Mouse (Mus musculus): ENCODE measurements at regions not wholly inside any gene's neighbourhood (a gene's known extent, or its start where the extent isn't known, plus 50 kb on each side); places are given as distances from the start of the nearest gene placed in this dataset.

DNA sequence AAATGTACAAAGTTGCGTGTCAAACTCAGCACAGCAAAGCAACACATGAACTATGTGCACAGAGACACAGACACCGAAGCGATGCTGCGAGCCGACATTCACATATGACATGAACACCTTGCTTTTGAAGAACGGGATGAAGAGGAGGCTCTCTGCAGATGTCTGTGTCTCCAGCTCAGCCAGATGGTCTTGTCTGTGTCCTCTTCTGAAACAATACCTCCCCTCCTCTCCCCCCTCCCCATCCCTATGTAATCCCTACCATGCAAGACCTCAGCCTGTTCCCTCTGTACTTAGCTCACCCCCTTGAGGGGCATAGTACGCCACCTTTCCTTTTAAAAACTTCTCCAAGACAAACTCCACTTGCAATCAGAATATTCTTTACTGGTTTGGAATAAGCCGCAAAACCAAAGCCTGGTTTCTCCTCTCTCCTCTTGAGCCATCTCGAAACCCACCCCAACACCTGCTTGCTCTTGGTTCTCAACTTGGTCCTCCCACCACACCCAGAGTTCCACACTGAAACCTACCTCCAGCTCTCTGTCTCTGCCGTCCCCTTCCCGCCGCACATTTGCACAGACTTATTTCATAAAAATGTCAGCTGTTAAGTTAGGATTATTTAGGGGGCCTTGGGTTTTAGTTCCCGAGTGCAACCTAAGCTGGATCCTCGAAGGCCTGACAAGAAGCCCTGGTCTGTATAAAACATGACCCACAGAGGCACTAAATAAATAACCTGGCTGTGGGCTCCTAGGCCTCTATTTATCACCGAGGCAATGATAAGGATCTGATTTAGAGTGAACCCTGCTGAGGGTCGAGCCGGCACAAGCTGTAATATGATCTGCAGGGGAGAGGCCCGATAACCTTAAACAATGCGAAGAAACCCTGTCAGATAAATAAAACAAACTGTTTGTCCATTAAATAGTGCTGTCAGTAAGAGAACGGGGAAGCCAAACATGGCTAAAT lies 327.1 kb upstream of the Sall1 start:
- no peak for DNase-seq (ENCODE audit: extremely low spot score, low read depth, low spot score)

DNA sequence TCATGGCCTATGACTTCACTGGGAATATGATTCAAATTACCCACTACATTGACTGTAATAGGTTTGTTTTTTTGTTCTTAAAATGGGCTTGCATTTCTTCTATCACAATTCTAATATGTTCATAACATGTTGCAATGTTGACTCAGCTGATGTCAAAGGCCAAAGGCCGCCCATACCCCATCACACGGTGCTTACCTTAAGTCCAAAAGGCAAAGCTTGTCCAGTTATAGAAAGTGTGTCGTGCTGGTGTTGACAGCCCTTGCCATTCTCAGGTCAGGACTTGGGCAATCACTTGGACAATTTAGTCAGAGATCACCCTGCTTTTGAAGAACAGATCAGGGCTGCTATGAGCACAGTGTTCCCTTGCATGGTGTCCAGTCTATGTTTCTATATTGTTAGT lies 321.5 kb upstream of the Sall1 start:
- no peak for DNase-seq (ENCODE audit: extremely low spot score, low read depth, low spot score)

DNA sequence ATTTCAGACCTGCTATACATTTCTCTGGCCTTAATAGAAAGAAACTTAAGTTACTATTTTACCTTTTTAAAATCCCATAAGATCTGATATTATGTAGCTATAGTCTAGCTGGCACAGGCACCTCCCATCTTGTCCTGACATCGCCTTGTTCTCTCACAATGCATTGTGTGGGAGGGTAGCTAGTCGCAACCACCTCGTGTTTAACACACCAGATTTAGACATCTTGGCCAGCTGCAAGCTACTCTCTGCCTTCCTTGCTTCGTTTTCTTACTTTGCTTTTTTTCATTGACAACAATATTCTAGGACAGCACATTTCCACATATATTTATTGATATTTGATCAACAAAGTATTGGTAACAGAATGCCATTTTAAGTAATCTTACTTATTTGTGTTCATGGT lies 314.4 kb upstream of the Sall1 start:
- DNase-seq (ENCODE audit: extremely low spot score, low read depth, low spot score), result no peak

DNA sequence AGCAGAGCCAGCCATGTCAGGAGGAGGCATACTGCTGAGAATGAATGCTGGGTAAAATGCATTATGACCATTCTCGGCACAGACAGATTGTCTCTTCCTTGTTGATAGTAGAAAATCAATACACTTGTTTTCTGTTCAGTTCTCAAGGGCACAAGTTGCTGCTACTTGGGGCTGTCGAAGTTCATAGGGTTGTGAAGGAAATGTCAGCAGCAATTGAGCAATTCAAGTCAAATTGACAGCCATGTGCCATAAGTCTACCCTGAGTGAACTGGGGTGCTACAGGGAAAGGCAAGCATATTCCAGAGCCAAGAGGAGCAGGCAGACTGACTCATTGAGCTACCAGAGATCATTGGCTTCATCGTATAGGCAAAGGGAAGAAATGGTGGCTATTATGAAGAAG lies 301.6 kb upstream of the Sall1 start:
- DNase-seq (ENCODE audit: extremely low spot score, low read depth, low spot score), result no peak

DNA sequence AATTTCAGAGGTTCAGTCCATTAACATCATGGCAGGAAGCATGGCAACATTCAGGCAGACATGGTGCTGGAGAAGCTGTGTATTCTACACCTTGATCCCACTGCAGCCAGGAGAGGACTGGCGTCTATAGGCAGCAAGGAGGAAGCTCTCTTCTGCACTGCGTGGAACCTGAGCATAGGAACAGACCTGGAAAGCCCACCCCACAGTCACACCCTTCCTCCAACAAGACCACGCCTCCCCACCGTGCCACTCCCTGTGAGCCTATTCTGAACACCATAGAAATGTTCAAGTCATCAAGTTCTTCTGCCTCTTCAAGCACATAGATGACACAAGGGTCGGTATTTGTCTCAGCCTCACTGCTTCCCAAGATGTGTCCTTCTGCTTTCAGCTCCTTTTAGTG lies 297.7 kb upstream of the Sall1 start:
- no peak for DNase-seq (ENCODE audit: extremely low spot score, low read depth, low spot score)

DNA sequence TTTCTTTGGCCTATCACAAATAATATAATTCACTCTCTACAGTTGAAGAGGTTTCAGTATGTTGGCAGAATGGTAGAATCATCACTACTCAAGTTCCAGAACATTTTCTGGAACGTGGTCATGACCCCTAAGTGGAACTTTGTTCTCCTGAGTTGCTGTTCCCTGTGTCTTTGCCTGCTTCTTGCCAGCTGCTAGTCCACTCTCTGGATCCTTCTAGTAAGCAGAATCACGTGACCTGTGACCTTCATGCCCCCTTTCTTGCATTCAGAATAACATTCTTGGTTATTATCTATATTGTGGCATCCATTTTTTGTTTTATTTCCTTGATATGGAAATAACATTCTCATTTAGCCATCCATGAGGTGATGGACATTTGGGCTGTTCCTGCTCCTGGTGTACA lies 291.5 kb upstream of the Sall1 start:
- no peak for DNase-seq (ENCODE audit: extremely low spot score, low read depth, low spot score)

DNA sequence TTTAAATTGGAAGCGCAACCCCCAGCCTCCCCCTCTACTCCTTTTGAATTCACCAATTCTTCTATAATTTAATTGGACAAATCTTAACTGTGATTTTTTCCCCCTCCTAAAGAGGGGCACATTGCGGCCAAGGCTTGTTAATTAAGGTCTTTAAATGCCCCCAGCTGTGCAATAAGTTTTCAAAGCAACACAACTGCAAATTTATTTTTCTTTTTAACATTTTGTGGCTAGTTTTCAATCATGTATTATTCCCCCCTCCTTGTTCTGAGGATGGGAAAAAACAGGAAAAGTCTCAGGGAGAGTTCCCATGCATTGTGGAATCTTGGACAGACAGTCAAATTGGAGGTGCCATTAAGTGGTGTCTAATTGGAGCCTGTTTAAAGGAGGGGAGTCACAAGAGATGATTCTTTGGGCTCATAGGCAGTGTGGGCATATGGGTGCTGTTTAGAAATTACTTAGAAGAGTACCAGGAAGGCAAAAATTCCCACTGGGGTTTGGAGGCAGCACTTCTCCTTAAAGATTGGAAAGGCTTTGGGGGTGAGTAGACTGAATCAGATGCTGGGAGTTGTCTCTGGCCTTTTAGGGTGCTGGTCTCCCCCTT lies 281.9 kb upstream of the Sall1 start:
- DNase-seq (ENCODE audit: extremely low spot score, low read depth, low spot score), result no peak

DNA sequence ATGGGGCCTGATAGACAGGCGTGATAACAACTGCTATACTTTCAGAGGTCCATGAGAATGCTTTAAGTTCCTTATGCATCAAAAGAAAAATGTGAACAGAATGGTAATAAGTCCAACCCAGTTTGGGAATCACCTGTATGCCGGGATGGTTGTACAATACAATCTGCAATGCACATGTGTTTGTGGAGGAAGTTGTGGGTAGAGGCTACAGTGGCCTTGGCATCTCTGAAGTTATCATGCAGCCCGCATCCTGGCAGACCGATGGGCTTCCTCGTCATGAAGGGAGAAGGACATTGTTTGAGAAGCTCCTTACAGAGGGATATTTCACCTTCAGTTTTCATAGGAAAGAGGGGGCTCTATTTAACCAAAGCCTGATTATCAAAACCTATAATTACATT lies 281.3 kb upstream of the Sall1 start:
- no peak for DNase-seq (ENCODE audit: extremely low spot score, low read depth, low spot score)

DNA sequence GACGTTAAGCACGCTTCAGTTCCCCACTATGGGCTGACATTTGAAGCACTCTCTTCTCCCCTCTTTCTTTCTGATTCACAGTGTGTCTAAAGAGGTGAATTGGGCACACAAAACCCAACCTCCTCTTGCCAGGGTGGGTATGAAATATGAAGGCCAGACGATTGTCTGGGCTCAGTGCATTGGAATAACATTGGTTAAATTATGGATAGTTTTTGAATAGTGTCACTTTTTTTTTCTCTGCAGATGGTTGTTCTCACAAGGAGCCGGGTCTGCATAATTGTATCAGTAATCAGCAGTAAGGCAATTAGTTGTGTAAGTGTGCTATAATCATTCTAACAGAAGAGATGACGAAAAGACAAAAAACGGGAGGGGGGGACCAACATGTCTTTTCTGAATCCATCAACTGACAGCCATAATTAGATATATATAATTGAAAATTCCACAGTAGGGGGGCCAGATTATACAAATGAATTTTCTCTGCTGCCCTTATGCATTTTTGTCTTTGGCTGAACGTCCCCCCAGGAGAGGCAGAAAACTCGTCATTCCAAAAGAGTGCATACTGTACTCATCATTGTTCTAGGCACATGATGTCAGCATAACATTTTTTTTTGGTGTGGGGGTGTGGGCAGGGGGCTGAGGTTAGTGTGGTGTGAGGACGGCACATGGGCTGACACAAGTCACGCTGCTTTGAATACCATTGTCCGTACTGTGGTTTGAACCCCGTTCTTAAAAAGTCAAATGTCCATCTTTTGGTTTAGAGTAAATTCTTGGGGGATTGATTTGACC lies 280.7 kb upstream of the Sall1 start:
- no peak for DNase-seq (ENCODE audit: extremely low spot score, low read depth, low spot score)

DNA sequence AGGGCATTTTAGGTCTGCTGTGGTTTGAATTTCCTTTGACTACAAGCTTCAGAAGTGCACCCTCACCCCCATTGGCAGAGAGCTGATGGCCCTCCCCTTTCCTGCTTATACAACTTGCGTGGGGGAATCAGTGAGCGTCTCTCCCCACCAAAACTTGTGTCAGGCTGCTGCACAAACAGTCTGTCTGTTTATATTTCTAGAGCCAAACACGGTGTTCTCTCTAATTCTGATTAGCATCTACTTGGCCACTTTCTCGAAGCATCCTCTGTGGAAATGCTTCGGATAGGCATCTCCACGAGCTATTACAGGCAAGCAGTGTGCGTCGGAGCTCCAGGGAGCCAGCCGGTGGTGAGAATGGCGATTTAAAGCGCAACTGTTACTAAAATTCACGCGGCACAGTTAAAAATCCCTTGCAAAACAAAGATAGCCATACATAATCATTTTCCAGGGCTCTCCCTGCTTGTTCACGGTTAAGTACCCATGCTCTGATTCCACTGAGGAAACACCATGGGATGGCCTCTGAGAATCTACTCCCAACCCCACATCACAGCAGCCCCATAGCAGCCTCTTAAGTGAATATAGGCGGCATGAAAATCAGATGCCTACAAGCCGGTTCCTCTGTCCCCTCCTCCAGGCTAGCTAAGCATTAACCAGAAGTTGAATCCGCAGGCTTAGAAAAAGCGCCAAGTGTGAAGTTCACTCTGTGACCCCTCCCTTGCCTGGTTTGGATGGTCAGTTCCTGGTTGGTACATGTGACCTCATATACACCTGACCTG lies 273.7 kb upstream of the Sall1 start:
- DNase-seq (ENCODE audit: extremely low spot score, low read depth, low spot score), result no peak

DNA sequence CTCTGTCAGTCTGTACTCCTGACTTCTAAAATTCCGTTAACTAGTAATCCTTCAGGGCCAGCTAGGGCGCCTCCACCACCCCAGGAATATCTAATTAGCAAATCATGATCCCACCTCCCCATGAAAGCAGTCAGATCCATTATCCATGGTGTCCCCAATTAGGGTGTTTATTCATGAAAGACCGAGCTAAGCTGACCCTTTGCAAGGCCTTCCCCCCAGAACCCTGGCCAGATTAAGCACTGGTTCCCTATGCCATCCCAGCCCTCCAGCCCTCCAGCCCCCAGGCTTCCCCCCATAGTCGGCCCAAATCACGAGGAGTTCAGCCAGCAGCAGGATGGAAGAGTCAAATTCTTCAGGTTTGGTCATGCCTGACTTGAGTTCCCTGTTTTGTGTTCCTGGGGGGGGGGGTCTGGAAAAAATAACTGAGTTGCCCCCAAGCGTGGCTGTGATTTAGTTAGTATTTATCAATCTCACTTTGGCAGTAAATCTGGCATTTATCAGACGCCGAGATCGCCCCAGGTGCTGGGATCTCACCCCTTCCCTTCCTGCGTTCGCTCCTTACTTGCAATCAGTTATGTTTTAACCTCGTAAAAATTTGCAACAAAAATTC lies 272.7 kb upstream of the Sall1 start:
- DNase-seq (ENCODE audit: extremely low spot score, low read depth, low spot score), result no peak

DNA sequence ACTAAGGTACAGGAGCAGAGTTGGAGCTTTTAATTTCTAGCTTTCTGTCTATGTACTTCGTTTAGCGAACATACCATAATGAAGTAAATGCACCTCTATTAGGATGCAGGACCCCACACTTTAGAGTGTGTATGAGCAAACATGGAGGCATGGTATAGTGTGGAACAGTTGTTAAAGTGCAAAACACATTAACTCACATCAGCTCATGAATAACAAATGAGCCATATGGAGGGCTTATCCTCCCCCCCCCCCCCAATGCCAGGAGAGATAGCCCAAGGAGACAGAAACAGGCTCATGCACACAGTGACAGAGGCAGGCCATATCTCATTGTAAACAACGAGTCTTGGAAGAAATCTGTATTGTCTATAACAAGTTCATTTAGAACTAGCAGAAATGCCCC lies 270.9 kb upstream of the Sall1 start:
- DNase-seq (ENCODE audit: extremely low spot score, low read depth, low spot score), result no peak

DNA sequence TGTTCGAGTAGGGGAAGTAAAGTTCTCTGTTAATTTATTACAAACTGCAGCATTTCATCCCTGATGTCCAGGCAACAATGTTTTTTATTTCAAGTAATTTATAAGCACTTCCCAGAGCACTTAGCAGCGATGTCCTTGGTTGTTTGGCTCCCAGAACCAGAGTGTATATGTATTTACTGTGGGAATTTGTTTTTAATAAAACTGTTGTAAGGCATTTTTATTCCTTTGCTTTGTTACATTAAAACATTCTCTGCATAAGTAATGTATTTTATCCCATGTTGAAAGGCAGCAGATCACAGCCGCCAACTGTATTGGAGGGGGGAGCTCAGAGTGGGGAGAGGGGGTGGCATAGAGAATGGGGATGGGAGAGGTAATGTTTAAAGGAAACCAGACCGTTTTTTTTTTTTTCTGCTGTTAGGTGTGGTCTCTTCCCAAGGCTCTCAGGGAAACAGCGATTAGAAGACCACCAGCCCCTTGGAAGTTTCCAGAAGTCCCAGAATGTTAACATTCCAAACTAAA lies 266.8 kb upstream of the Sall1 start:
- DNase-seq (ENCODE audit: extremely low spot score, low read depth, low spot score), result no peak

DNA sequence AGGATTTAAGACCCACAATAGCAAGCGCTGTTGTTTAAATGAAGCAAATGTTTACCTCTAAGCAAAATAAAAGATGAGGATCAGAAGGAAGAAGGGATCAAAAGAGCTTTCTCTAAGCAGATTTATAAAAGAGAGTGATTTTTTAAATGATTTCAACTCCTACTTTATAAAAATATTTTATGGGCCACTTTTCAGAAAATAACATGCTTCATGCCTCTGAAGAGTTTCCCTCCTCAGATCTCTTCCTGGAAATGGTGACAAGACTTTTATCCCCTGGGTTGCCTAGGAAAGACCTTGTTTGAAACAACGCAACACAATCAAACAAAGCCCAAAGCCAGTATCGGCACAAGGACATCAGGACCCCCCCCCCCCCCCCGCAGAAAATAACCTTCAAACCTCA lies 265.6 kb upstream of the Sall1 start:
- no peak for DNase-seq (ENCODE audit: extremely low spot score, low read depth, low spot score)

DNA sequence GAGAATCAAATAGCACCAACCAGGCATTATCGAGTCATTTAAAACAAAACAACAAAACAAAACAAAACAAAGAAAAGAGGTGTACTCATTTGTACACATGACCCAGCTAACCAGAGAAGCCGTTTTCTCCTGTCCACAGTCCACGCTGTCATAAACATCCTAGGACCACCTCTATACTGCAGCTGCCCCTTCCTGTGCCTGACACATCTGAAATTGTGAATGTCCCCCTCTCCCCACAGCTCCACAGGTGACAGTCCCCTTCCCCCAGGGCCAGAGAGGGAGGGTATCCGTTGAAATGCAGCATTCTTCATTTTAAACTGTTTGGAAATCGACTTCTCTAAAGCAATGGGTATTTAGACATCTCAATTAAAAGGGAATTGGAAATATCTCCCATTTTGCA lies 265.0 kb upstream of the Sall1 start:
- DNase-seq (ENCODE audit: extremely low spot score, low read depth, low spot score), result no peak

DNA sequence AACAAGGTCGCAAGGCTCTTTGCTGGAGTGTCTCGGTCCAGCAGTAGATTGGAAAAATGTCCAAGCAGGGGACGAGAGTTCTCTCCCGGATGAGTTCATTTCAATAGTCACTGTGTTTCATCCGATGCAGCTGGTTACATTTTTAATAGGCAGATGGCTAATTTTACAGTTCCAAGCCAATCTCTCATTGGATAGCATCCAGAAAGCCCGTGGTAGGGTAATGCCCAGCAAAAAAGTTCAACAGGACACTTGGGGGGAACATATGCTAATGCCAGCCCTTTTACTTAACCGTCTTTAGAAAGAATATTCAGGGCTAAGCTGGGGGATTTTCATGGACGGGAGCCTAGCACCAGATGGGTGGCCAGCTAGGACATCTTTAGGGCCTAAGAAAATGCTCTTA lies 264.6 kb upstream of the Sall1 start:
- no peak for DNase-seq (ENCODE audit: extremely low spot score, low read depth, low spot score)

DNA sequence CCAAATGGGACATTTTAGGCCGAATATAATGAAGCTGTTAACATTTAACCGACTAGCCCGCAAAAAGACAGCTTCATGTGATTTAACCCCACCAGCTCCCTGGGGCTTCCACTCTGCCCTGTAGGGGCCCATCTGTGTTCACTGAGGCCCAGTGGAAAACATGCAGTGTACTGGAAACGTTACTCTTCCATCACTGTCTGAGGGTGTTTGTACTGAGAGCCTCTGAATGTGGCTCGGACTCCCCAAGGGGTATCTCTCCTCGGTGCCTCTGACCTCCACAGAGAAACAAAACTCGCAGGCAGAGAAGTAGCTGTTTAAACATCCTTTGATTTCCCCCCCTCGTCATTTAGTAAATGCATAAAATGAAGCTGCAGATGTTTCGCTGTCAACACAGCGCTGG lies 263.6 kb upstream of the Sall1 start:
- DNase-seq (ENCODE audit: extremely low spot score, low read depth, low spot score), result no peak

DNA sequence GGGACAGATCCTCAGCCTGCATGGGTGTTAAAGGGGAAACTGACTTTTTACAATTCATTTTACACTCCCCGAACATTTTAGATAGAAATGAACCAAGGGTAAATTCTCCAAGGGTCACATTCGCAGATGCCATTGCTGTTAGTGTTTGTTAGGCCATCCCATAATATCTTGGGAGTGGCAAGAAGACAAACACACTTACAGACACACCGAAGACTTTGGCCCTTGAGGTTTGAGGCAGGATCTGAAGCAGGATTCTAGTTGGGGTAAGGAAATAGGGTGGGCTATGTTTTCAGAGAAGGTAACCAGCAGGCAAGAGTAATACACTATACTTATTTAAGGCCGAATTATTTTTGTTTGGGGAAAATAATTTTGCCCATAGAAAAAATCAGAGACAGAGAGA lies 263.1 kb upstream of the Sall1 start:
- no peak for DNase-seq (ENCODE audit: extremely low spot score, low read depth, low spot score)

DNA sequence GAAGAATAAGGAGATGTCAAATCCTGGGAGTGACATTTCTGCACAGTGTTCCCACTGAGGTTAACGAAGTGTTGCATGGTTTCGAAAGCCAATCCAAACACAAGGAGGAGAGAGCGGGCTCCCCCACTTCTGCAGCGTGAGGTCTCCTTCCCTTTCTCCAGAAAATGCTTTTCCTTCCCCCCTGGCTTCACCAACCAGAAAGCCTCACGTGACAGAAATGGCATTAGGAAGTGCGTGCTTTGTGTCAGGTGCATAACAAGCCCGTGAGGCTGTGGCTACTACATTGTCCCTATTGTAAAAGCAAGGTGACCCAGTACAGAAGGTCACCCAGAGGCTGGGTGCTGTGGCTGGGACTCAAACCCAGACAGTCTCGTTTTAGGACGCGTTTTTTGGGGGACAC lies 260.2 kb upstream of the Sall1 start:
- DNase-seq (ENCODE audit: extremely low spot score, low read depth, low spot score), result no peak

DNA sequence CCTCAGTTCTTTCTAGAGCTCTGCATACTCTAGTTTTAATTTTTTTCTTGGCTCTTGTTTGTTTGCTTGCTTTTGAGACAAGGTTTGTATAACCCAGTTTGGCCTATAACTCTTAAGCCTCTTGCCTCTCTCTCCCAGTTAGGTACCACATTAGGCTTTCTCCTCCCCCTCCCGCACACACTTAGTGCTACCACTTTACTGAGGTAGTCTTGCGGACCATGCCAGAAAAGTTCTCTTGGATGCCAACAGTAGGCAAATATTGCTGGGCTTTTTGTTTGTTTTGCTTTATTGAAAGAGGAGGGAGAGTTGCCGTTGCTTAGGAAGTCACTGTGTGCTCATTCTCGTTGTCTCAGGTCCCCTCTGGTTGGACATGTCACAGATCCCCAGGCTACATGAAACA lies 259.4 kb upstream of the Sall1 start:
- DNase-seq (ENCODE audit: extremely low spot score, low read depth, low spot score), result no peak

DNA sequence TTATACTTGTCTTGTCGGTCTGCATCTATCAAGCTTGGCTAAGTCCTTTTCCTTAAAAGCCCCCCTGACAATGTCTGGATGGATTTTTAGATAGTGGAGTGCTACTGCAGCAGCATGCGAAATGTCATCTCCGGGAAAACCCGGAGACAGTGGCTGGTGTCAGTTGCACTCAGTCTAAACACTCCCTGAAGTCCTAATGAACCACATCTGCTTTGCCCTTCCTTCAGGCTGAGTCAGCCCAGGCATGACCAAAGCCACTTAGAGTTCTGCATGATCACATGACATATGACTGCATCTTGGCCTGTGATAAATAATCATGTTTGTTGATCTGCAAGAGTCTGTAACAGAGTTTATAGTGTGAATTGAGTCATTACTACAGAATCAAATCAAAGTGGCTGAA lies 255.7 kb upstream of the Sall1 start:
- no peak for DNase-seq (ENCODE audit: extremely low spot score, low read depth, low spot score)
